ENCODE assay signal across 15 mouse cellular contexts in the genomic region with DNA sequence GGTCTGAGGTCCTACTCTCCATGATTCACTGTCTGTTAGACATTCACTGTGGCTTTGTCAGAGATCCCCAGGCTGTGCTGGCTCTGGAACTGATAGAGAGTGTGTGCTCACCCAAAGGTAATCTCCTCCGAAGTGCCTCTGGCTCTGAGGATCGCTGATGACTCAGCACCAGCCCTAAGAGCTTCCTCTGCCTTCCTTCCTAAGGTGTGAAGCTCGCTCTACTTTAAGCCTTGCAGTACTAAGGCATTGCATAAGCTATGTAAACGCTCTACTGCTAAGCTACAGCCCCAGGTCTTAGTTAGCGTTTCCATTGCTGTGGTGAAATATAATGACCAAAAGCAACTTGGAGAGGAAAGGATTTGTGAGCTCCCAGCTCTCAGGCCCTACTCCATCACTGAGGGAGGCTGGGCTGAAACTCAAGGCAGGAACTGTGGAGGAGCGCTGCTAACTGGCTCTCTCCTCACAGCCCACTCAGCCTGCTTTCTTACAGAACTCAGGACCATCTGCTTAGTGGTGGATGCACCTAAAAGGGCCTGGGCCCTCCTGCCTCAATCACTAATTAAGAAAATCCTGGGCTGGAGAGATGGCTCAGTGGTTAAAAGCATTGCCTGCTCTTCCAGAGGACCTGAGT. TPM values are rescaled to one million over a fixed set of nuclear protein-coding genes. Genes with fewer than 3 reads are reported as not detected.
DNase-seq lines count a peak whose midpoint lies in the region; ATAC-seq and TF ChIP-seq lines count a peak whose summit lies in the region.
"Had no signal": no experiment of that assay in that cellular context is flagged by ENCODE, and none has a peak within 500 bp of the region (broad histone marks: within the 10 kb centered on the region; RNA-seq: fewer than 3 reads in every experiment).

No protein-coding gene starts in this region.

- no peak overlapping the region for H3K27ac ChIP-seq in liver, embryonic 11.5 days (ENCODE audit: low read depth, low read length)
- peak overlapping the region; percentile 61; the same call in 1 of the 2 replicates for H3K27ac ChIP-seq in stomach, postnatal 0 days (replicated peaks)
- H3K27ac ChIP-seq: kidney, embryonic 15.5 days; neural tube, embryonic 15.5 days had no signal

- no peak overlapping the region for H3K4me3 ChIP-seq in liver, embryonic 11.5 days (ENCODE audit: low read depth, low read length)
- H3K4me3 ChIP-seq in stomach, postnatal 0 days (ENCODE audit: low read depth, low read length), result no peak overlapping the region
- H3K4me3 ChIP-seq: kidney, embryonic 15.5 days; neural tube, embryonic 15.5 days had no signal

- DNase-seq in liver, embryonic 11.5 days (ENCODE audit: low spot score), result no peak
- DNase-seq in liver (no peak), R1 (ENCODE audit: low read depth, low spot score) (peak; percentile 47)
- peak; percentile 63 to 92 for DNase-seq in left cerebral cortex, postnatal 25 days (ENCODE audit: low spot score in 2 of 2)
- no peak for DNase-seq in stomach, postnatal 0 days (ENCODE audit: low spot score)
- DNase-seq in kidney, postnatal 10 days, result no peak
- DNase-seq in urinary bladder, adult 2 months (ENCODE audit: low spot score), result no peak
- no peak for DNase-seq in spleen, adult 18-20 months
- DNase-seq: cerebellum, adult 11-12 months; heart, postnatal 14 days had no signal

- ATAC-seq in liver, embryonic 11.5 days (replicated peaks; ENCODE audit: low FRiP score), result 0 out of 2 replicates have a peak, but pooled peaks have one; percentile 31
- ATAC-seq in stomach, postnatal 0 days (ENCODE audit: low FRiP score, low TSS enrichment), result peak; percentile 71

- WGBS in liver, embryonic 11.5 days, result 20% methylated on average over 6 of the region's 6 CpGs
- 25% methylated on average over 6 of the region's 6 CpGs for WGBS in stomach, postnatal 0 days

- H3K9ac ChIP-seq in liver, embryonic 11.5 days (ENCODE audit: low read depth, low read length), result no peak overlapping the region
- no peak overlapping the region for H3K9ac ChIP-seq in stomach, postnatal 0 days (ENCODE audit: low read length)
- H3K9ac ChIP-seq: kidney, embryonic 15.5 days; neural tube, embryonic 15.5 days had no signal

- no peak overlapping the region for H3K4me2 ChIP-seq in liver, embryonic 11.5 days
- no peak overlapping the region for H3K4me2 ChIP-seq in stomach, postnatal 0 days (replicated peaks; ENCODE audit: low read depth)
- H3K4me2 ChIP-seq: kidney, embryonic 15.5 days; midbrain, embryonic 11.5 days; neural tube, embryonic 15.5 days had no signal

- no peak for TF ChIP-seq CTCF in stomach, postnatal 0 days (IDR thresholded peaks at IDR 0.05; ENCODE audit: low read depth)

- no peak for TF ChIP-seq EP300 in stomach, postnatal 0 days (optimal IDR thresholded peaks at IDR 0.05)

- intact Hi-C loops in left cerebral cortex, postnatal 25 days (cut with DNase I), result no loop called here

- H3K27me3 ChIP-seq in liver, embryonic 11.5 days (replicated peaks; ENCODE audit: control insufficient read depth, insufficient read depth, low read length), result peaks cover 8% of the 10 kb centered on the region; the same call in 1 of the 2 replicates
- no peaks in the 10 kb centered on the region for H3K27me3 ChIP-seq in stomach, postnatal 0 days (ENCODE audit: control insufficient read depth, insufficient read depth, low read length)
- H3K27me3 ChIP-seq: neural tube, embryonic 15.5 days had no signal

- no peaks in the 10 kb centered on the region for H3K36me3 ChIP-seq in liver, embryonic 11.5 days (ENCODE audit: control insufficient read depth, insufficient read depth, low read length)
- H3K36me3 ChIP-seq in stomach, postnatal 0 days (ENCODE audit: control insufficient read depth, insufficient read depth, low read length), result no peaks in the 10 kb centered on the region
- H3K36me3 ChIP-seq: kidney, embryonic 15.5 days; neural tube, embryonic 15.5 days had no signal

- H3K9me3 ChIP-seq in liver, embryonic 11.5 days (ENCODE audit: control insufficient read depth, low read length), result no peaks in the 10 kb centered on the region
- H3K9me3 ChIP-seq in stomach, postnatal 0 days (ENCODE audit: control insufficient read depth, low read length), result no peaks in the 10 kb centered on the region
- H3K9me3 ChIP-seq: kidney, embryonic 15.5 days; neural tube, embryonic 15.5 days had no signal

- no peaks in the 10 kb centered on the region for H3K4me1 ChIP-seq in liver, embryonic 11.5 days (replicated peaks; ENCODE audit: control insufficient read depth, insufficient read depth, low read length)
- peaks cover 8% of the 10 kb centered on the region for H3K4me1 ChIP-seq in stomach, postnatal 0 days (replicated peaks; ENCODE audit: control insufficient read depth, insufficient read depth)

RNA-seq across cellular contexts. Expression of a gene that starts 7.6 kb away (rescaled TPM):
- polyA plus RNA-seq in liver, embryonic 11.5 days (2014; fragmentation: Nextera tagmentation; extraction: Ambion mirVana), result 0.16 and 0.25 TPM in 2 replicates
- 10 to 100 TPM in 1 of 2 experiments, 1 to 10 TPM in 1; 9.9 to 10.7 TPM for total RNA-seq in left cerebral cortex, postnatal 25 days (2021)
- polyA plus RNA-seq in stomach, postnatal 0 days (2015; fragmentation: Nextera tagmentation; extraction: Ambion mirVana), result 5.9 and 6.7 TPM in 2 replicates
- 5.0 and 6.3 TPM in 2 replicates for polyA plus RNA-seq in urinary bladder, adult 2 months (2012; rRNA removed)
- total RNA-seq: CH12.LX; liver, adult 2 months had no signal

RNA-seq across cellular contexts. Expression of a gene that starts 31.4 kb away (rescaled TPM):
- polyA plus RNA-seq in liver, embryonic 11.5 days (2014; fragmentation: Nextera tagmentation; extraction: Ambion mirVana), result 1,209 and 1,320 TPM in 2 replicates
- 1,000 to 10,000 TPM; 1,173 to 1,205 TPM for total RNA-seq in left cerebral cortex, postnatal 25 days (2021)
- 472 and 500 TPM in 2 replicates for polyA plus RNA-seq in stomach, postnatal 0 days (2015; fragmentation: Nextera tagmentation; extraction: Ambion mirVana)
- polyA plus RNA-seq in urinary bladder, adult 2 months (2012; rRNA removed), result 888 and 1,061 TPM in 2 replicates

Comparison
In these comparisons a context has a peak if more than half of its experiments do, and no peak if none do; other contexts are left out.
1. DNase-seq: peak in R1 (single experiment) and left cerebral cortex, postnatal 25 days (2 of 2); none in liver, embryonic 11.5 days (single experiment), liver (single experiment), stomach, postnatal 0 days (single experiment), kidney, postnatal 10 days (single experiment), urinary bladder, adult 2 months (single experiment) and spleen, adult 18-20 months (0 of 2).